Mouse (Mus musculus) gastrocnemius, postnatal 36 days (tissue): ENCODE results near the gene Man1b1. TPM values are rescaled to one million over a fixed set of nuclear protein-coding genes. Genes with fewer than 3 reads are reported as not detected.

Experiments
- DNase-seq, 2 experiments: peaks; one replicate each; pipeline ENCODE4 v3.0.0; 2022
- intact Hi-C: fragments of 180-260 bp; cut with DNase I; formaldehyde crosslinking; loops from one replicate; pipeline ENCODE4 v1.15.1; 2025
- total RNA-seq, 2 experiments: library from RNA; stranded (reverse); gene quantifications; 2 replicates each; pipeline ENCODE4 v1.2.3; 2021

Gene Man1b1
- total RNA-seq, 2 experiments from 2014 or later: 11.9 to 15.0 TPM

GRCm38 (mm10) chr2:25304657-25305541, 27.2 kb upstream of the Man1b1 start:
- DNase-seq: no peak
- intact Hi-C loops: no loop called here

GRCm38 (mm10) chr2:25305587-25306359, 26.4 kb upstream of the Man1b1 start:
- intact Hi-C loops: no loop called here
- DNase-seq: no peak

- no peak for DNase-seq
- intact Hi-C loops: no loop called here
Measured at GRCm38 (mm10) chr2:25310180-25310579, 22.0 kb upstream of the Man1b1 start.

- no peak for DNase-seq
- intact Hi-C loops: no loop called here
Measured at GRCm38 (mm10) chr2:25310969-25311368, 21.2 kb upstream of the Man1b1 start.

- DNase-seq: no peak
- intact Hi-C loops: no loop called here
Measured at GRCm38 (mm10) chr2:25311491-25311891, 20.6 kb upstream of the Man1b1 start.

- intact Hi-C loops: no loop called here
- no peak for DNase-seq
Measured at GRCm38 (mm10) chr2:25318119-25318966, 13.8 kb upstream of the Man1b1 start.

GRCm38 (mm10) chr2:25318971-25319773, 13.0 kb upstream of the Man1b1 start, which contains the start of gene Grin1:
Grin1 (minus strand) TSS chr2:25319187.
- intact Hi-C loops: no loop called here
- DNase-seq: peak; percentile 24 to 29

GRCm38 (mm10) chr2:25320084-25320483, 12.1 kb upstream of the Man1b1 start:
- intact Hi-C loops: no loop called here
- DNase-seq: no peak

GRCm38 (mm10) chr2:25326036-25326435, 6.1 kb upstream of the Man1b1 start:
- intact Hi-C loops: loop anchor here (5.0 kb wide), 1 partner anchor 39 kb away; the partner anchor contains the start of genes Lrrc26 and Tmem210
- no peak for DNase-seq

GRCm38 (mm10) chr2:25328440-25328839, 3.7 kb upstream of the Man1b1 start:
- intact Hi-C loops: loop anchor here (5.0 kb wide), 1 partner anchor 41 kb away; the partner anchor contains the start of genes Lrrc26 and Tmem210
- DNase-seq: no peak

- intact Hi-C loops: loop anchor here (5.0 kb wide), 1 partner anchor 59 kb away; the partner anchor contains the start of genes Anapc2 and Ssna1
- DNase-seq: no peak
Measured at GRCm38 (mm10) chr2:25331470-25331869, 668 bp upstream of the Man1b1 start.

- DNase-seq: no peak
- intact Hi-C loops: loop anchor here (5.0 kb wide), 1 partner anchor 61 kb away; the partner anchor contains the start of genes Anapc2 and Ssna1
Measured at GRCm38 (mm10) chr2:25333569-25333968, 1.4 kb downstream of the Man1b1 start.

- no peak for DNase-seq
- intact Hi-C loops: no loop called here
Measured at GRCm38 (mm10) chr2:25338303-25338702, 6.2 kb downstream of the Man1b1 start.

- intact Hi-C loops: no loop called here
- DNase-seq: no peak
Measured at GRCm38 (mm10) chr2:25348162-25348561, 16.0 kb downstream of the Man1b1 start.

- intact Hi-C loops: no loop called here
- no peak for DNase-seq
Measured at GRCm38 (mm10) chr2:25349499-25349898, 17.4 kb downstream of the Man1b1 start.

GRCm38 (mm10) chr2:25350701-25351100, 18.6 kb downstream of the Man1b1 start:
- intact Hi-C loops: no loop called here
- no peak for DNase-seq

GRCm38 (mm10) chr2:25354211-25354610, 22.1 kb downstream of the Man1b1 start:
- intact Hi-C loops: no loop called here
- DNase-seq: no peak

- intact Hi-C loops: no loop called here
- DNase-seq: no peak
Measured at GRCm38 (mm10) chr2:25355419-25356066, 23.4 kb downstream of the Man1b1 start.
